Mouse (Mus musculus): ENCODE measurements at regions not wholly inside any gene's neighbourhood (a gene's known extent, or its start where the extent isn't known, plus 50 kb on each side); places are given as distances from the start of the nearest gene placed in this dataset.

DNA sequence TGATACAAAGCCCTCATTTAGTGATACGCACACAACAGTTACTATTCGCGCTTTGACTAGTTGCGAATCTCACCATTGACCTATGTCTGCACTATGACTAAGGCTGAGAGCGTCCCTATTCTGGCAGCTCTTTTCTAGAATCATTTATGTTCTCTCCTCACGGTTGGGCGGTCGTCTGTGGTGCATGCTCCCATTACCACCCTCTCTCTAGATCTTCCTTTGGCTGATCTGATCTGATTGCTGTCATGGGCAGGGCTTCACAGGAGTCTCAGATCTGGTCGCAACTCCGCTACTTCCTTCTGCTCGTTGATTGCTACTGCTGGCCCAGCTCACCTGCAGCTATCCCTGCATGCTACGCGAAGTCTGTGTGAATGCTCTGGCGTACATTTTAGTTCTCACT is 239.2 kb upstream of the BC052040 start:
- 94% methylated on average over 14 of the region's 14 CpGs for WGBS
- ATAC-seq (ENCODE audit: insufficient read depth, low read depth) (no peak), DNase-seq (ENCODE audit: low spot score) (no peak)
- Histone ChIP-seq H3K9ac (replicated peaks; ENCODE audit: low read depth, low read length) (no peak overlapping the region), H3K27ac (ENCODE audit: low read depth) (no peak overlapping the region), H3K4me3 (ENCODE audit: low read depth, low read length) (no peak overlapping the region), H3K4me1 (ENCODE audit: control insufficient read depth, insufficient read depth) (no peaks in the 10 kb centered on the region), H3K36me3 (replicated peaks; ENCODE audit: control insufficient read depth, insufficient read depth, low read length) (no peaks in the 10 kb centered on the region), H3K4me2 (ENCODE audit: low read depth, low read length) (no peak overlapping the region), H3K27me3 (ENCODE audit: control insufficient read depth, insufficient read depth, low read length) (no peaks in the 10 kb centered on the region), H3K9me3 (replicated peaks; ENCODE audit: control insufficient read depth, low read length) (no peaks in the 10 kb centered on the region)
- TF ChIP-seq EP300 (IDR thresholded peaks at IDR 0.05; ENCODE audit: low read depth) (no peak), CTCF (IDR thresholded peaks at IDR 0.05; ENCODE audit: low read depth) (no peak)

DNA sequence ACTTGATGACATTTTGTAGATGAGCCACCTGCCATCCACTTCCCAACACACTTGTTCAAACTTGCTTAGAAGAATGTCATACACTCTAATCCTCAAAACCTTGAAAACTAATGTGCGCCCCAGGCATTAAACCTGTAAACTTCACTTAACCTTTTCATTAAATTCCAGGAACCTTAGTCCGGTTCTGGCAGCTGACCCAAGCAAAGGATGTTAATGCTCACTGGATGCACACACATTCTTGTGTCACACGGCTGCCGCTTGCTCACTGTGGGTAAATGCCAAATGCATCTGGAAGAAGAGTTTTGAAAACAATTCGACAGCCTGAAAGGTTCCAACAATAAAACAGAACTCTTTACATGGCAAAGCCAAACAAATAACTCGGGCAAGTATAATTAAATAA is 235.0 kb upstream of the BC052040 start:
- ATAC-seq (ENCODE audit: insufficient read depth, low read depth) = no peak
- Histone ChIP-seq H3K36me3 (replicated peaks; ENCODE audit: control insufficient read depth, insufficient read depth, low read length) (no peaks in the 10 kb centered on the region), H3K9ac (replicated peaks; ENCODE audit: low read depth, low read length) (no peak overlapping the region), H3K4me1 (ENCODE audit: control insufficient read depth, insufficient read depth) (no peaks in the 10 kb centered on the region), H3K27me3 (ENCODE audit: control insufficient read depth, insufficient read depth, low read length) (no peaks in the 10 kb centered on the region), H3K27ac (ENCODE audit: low read depth) (no peak overlapping the region), H3K9me3 (replicated peaks; ENCODE audit: control insufficient read depth, low read length) (no peaks in the 10 kb centered on the region), H3K4me3 (ENCODE audit: low read depth, low read length) (no peak overlapping the region), H3K4me2 (ENCODE audit: low read depth, low read length) (no peak overlapping the region)
- TF ChIP-seq EP300 (IDR thresholded peaks at IDR 0.05; ENCODE audit: low read depth) (no peak), CTCF (IDR thresholded peaks at IDR 0.05; ENCODE audit: low read depth) (no peak)
- WGBS = 54% methylated on average over 6 of the region's 6 CpGs
- DNase-seq (ENCODE audit: low spot score) = no peak

DNA sequence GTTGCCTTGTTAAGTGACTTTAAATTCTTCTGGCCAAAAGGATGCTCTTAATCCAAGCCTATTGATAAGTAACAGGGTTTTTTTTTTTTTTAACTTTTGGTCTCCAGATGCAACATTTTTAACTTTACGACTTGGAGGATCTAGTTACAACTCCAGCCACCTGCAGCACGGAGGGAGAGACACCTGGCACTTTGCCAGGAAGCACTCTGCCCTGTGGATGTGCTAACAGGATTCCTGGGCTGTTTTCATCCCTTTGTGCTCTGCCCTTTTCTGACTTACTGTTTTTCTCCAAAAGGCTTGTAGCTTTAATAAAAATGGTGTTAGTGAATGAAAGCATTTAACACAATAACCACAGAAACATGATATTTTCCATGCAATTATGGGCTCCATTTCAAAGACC is 233.3 kb upstream of the BC052040 start:
- H3K4me3 ChIP-seq (ENCODE audit: low read depth, low read length) = no peak overlapping the region
- H3K27me3 ChIP-seq (ENCODE audit: control insufficient read depth, insufficient read depth, low read length) = no peaks in the 10 kb centered on the region
- H3K36me3 ChIP-seq (replicated peaks; ENCODE audit: control insufficient read depth, insufficient read depth, low read length) = no peaks in the 10 kb centered on the region
- no peaks in the 10 kb centered on the region for H3K9me3 ChIP-seq (replicated peaks; ENCODE audit: control insufficient read depth, low read length)
- H3K4me1 ChIP-seq (ENCODE audit: control insufficient read depth, insufficient read depth) = no peaks in the 10 kb centered on the region
- no peak overlapping the region for H3K9ac ChIP-seq (replicated peaks; ENCODE audit: low read depth, low read length)
- DNase-seq (ENCODE audit: low spot score) = no peak
- WGBS = 9% methylated on average over 2 of the region's 2 CpGs
- ATAC-seq (ENCODE audit: insufficient read depth, low read depth) = no peak
- H3K4me2 ChIP-seq (ENCODE audit: low read depth, low read length) = no peak overlapping the region
- TF ChIP-seq CTCF (IDR thresholded peaks at IDR 0.05; ENCODE audit: low read depth) (no peak), EP300 (IDR thresholded peaks at IDR 0.05; ENCODE audit: low read depth) (no peak)
- no peak overlapping the region for H3K27ac ChIP-seq (ENCODE audit: low read depth)

DNA sequence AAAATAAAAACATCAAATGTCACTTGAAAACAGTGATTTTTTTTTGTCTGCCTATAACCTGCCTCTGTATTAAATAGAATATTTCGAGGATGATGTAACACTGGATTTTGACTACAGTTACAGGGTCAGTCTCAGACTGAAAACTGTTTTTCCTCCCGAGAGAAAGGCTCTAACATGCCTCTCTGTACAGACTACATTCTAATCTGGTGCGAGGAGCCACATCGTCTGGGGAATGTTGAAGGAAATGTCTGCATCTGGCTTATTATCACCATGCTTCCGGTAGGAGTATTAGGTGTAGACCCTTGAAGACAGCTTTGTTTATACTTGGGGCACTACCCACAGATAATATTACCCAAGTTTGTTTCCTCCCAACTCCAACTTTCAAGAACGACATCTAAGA is 210.4 kb upstream of the BC052040 start:
- ATAC-seq (ENCODE audit: insufficient read depth, low read depth) (no peak; the same call in 1 of the 2 replicates), DNase-seq (ENCODE audit: low spot score) (no peak)
- WGBS = 29% methylated on average over 6 of the region's 6 CpGs
- no peaks in the 10 kb centered on the region for H3K27me3 ChIP-seq (ENCODE audit: control insufficient read depth, insufficient read depth, low read length)
- H3K4me3 ChIP-seq (ENCODE audit: low read depth, low read length) = no peak overlapping the region
- no peak overlapping the region for H3K4me2 ChIP-seq (ENCODE audit: low read depth, low read length)
- H3K9ac ChIP-seq (replicated peaks; ENCODE audit: low read depth, low read length) = no peak overlapping the region
- no peaks in the 10 kb centered on the region for H3K36me3 ChIP-seq (replicated peaks; ENCODE audit: control insufficient read depth, insufficient read depth, low read length)
- TF ChIP-seq EP300 (IDR thresholded peaks at IDR 0.05; ENCODE audit: low read depth) = no peak
- no peak for TF ChIP-seq CTCF (IDR thresholded peaks at IDR 0.05; ENCODE audit: low read depth)
- H3K4me1 ChIP-seq (ENCODE audit: control insufficient read depth, insufficient read depth) = no peaks in the 10 kb centered on the region
- no peaks in the 10 kb centered on the region for H3K9me3 ChIP-seq (replicated peaks; ENCODE audit: control insufficient read depth, low read length)
- no peak overlapping the region for H3K27ac ChIP-seq (ENCODE audit: low read depth)

DNA sequence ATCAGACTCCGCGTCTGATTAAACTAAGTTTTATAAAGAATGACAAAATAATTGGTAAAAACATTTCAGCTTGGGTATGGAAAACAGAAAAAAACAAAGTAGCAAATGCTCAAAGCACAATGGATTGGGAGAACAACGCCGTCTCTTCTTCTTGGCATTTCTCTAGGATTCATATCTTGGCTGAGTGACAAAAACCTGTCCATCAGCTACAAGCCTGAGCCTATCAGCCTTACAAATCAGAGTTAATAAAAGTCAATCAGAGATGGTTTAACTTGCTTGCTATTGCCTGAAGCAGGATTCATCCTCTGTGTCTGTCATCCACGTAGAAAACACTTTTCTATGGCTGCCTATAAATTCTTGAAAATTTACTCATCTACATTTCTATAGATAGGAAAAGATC is 206.2 kb upstream of the BC052040 start:
- Histone ChIP-seq H3K4me3 (ENCODE audit: low read depth, low read length) (no peak overlapping the region), H3K9me3 (replicated peaks; ENCODE audit: control insufficient read depth, low read length) (no peaks in the 10 kb centered on the region), H3K4me2 (ENCODE audit: low read depth, low read length) (no peak overlapping the region), H3K9ac (replicated peaks; ENCODE audit: low read depth, low read length) (no peak overlapping the region), H3K36me3 (replicated peaks; ENCODE audit: control insufficient read depth, insufficient read depth, low read length) (no peaks in the 10 kb centered on the region), H3K4me1 (ENCODE audit: control insufficient read depth, insufficient read depth) (no peaks in the 10 kb centered on the region), H3K27ac (ENCODE audit: low read depth) (no peak overlapping the region), H3K27me3 (ENCODE audit: control insufficient read depth, insufficient read depth, low read length) (no peaks in the 10 kb centered on the region)
- no peak for DNase-seq (ENCODE audit: low spot score)
- TF ChIP-seq EP300 (IDR thresholded peaks at IDR 0.05; ENCODE audit: low read depth) (no peak), CTCF (IDR thresholded peaks at IDR 0.05; ENCODE audit: low read depth) (no peak)
- WGBS = 84% methylated on average over 5 of the region's 5 CpGs
- ATAC-seq (ENCODE audit: insufficient read depth, low read depth) = no peak

DNA sequence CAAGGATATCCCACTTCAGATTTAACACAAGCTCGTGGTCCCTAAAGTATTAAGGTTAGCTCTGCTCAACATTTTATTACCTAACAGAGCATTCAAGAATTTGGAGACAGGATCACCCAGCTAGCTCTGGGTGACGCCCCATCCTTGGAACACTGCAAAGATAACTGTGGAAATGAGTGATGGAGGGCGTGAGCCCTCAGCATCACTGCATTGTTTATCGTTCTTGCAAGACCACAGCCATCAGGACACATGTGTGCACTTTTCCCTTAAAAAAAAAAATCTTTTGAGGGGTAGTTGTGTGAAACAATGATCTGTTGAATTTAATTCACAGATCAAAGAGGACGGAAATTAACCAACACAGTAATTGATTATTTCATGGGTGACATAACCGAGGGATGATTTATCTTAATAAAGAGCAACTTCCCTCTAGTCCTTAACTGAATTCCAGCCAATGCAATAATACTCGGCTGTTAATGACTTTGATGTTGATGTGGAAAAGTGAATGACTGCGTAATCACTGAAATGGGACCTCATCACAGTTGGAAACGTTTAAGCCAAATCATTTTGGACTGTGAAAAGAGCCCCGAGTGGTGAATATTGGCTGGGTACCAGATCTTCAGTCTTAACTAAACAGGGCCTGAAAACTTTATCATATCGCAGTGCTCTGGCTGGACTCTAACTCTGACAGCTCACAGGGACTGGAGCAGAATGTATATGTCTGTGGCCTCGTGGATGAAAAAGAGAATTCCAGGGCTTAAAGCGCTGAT is 196.9 kb upstream of the BC052040 start:
- Histone ChIP-seq H3K4me3 (ENCODE audit: low read depth, low read length) (peak overlapping the region; percentile 12; the same call in 1 of the 2 replicates), H3K4me1 (ENCODE audit: control insufficient read depth, insufficient read depth) (peaks cover 6% of the 10 kb centered on the region), H3K9ac (replicated peaks; ENCODE audit: low read depth, low read length) (no peak overlapping the region), H3K4me2 (ENCODE audit: low read depth, low read length) (peak overlapping the region; percentile 30), H3K9me3 (replicated peaks; ENCODE audit: control insufficient read depth, low read length) (no peaks in the 10 kb centered on the region), H3K27ac (ENCODE audit: low read depth) (peak overlapping the region; percentile 26), H3K27me3 (ENCODE audit: control insufficient read depth, insufficient read depth, low read length) (no peaks in the 10 kb centered on the region), H3K36me3 (replicated peaks; ENCODE audit: control insufficient read depth, insufficient read depth, low read length) (no peaks in the 10 kb centered on the region)
- TF ChIP-seq CTCF (IDR thresholded peaks at IDR 0.05; ENCODE audit: low read depth) (no peak), EP300 (IDR thresholded peaks at IDR 0.05; ENCODE audit: low read depth) (no peak)
- 28% methylated on average over 13 of the region's 13 CpGs for WGBS
- no peak for DNase-seq (ENCODE audit: low spot score)
- ATAC-seq (ENCODE audit: insufficient read depth, low read depth) = peak; percentile 47; the same call in 1 of the 2 replicates

All from heart, postnatal 0 days (tissue).